Mouse (Mus musculus) cerebellum, adult (tissue): ENCODE data around the gene Cilp.
"Not testable (repeated sequence)": the region's sequence is repeated elsewhere in the genome, so short reads cannot be mapped to it uniquely, and the experiment has no call there.

ENCODE experiments used
- ATAC-seq: cut with Nextera tagmentation; 2 replicates; pipeline ENCODE4 v1.9.2; 2017; ENCODE audit warnings: mild to moderate bottlenecking, moderate library complexity, mixed read lengths; ENCODE audit not compliant: insufficient number of reproducible peaks, low FRiP score, low TSS enrichment

The Cilp gene

GRCm38 (mm10) chr9:65247502-65248376, 17.2 kb upstream of the Cilp start:
- ATAC-seq = no peak

GRCm38 (mm10) chr9:65248377-65248690, 16.6 kb upstream of the Cilp start:
- no peak for ATAC-seq

GRCm38 (mm10) chr9:65252026-65252425, 13.0 kb upstream of the Cilp start:
- ATAC-seq = no peak

- no peak for ATAC-seq
Observed at GRCm38 (mm10) chr9:65255906-65256600, 8.9 kb upstream of the Cilp start.

GRCm38 (mm10) chr9:65257218-65257910, 7.6 kb upstream of the Cilp start:
- no peak for ATAC-seq

- no peak for ATAC-seq
Observed at GRCm38 (mm10) chr9:65259366-65259765, 5.6 kb upstream of the Cilp start.

- peak; percentile 90 for ATAC-seq
Observed at GRCm38 (mm10) chr9:65261591-65262230, 3.3 kb upstream of the Cilp start.

GRCm38 (mm10) chr9:65262641-65263120, 2.3 kb upstream of the Cilp start:
- no peak for ATAC-seq

- no peak for ATAC-seq
Observed at GRCm38 (mm10) chr9:65267742-65268515, 2.9 kb downstream of the Cilp start.

- no peak for ATAC-seq
Observed at GRCm38 (mm10) chr9:65273048-65273809, 8.2 kb downstream of the Cilp start.

GRCm38 (mm10) chr9:65273873-65274272, 8.9 kb downstream of the Cilp start:
- ATAC-seq = no peak

- not testable (repeated sequence) for ATAC-seq
Observed at GRCm38 (mm10) chr9:65274851-65275250, 9.9 kb downstream of the Cilp start.

- no peak for ATAC-seq
Observed at GRCm38 (mm10) chr9:65275810-65276530, 11.0 kb downstream of the Cilp start.

GRCm38 (mm10) chr9:65281536-65282151, 16.7 kb downstream of the Cilp start:
- ATAC-seq = peak; percentile 56; the same call in 1 of the 2 replicates

GRCm38 (mm10) chr9:65283301-65283700, 18.3 kb downstream of the Cilp start:
- ATAC-seq = no peak

GRCm38 (mm10) chr9:65288252-65288651, 23.3 kb downstream of the Cilp start:
- not testable (repeated sequence) for ATAC-seq

- no peak for ATAC-seq
Observed at GRCm38 (mm10) chr9:65289988-65290387, 25.0 kb downstream of the Cilp start.

GRCm38 (mm10) chr9:65292421-65292820, 27.4 kb downstream of the Cilp start:
- no peak for ATAC-seq
